Mouse (Mus musculus) C2C12 (cell line): Measurements from ENCODE around the gene Osbp.

Source experiments
- CEBPB ChIP-seq: IDR thresholded peaks from one replicate; pipeline ENCODE4 v1.6.1; 2011; ENCODE audit warnings: low read depth, mild to moderate bottlenecking, control low read depth, moderate library complexity
- CTCF ChIP-seq: IDR thresholded peaks from one replicate; pipeline ENCODE4 v1.5.1; 2011; ENCODE audit not compliant: control insufficient read depth, insufficient read depth, insufficient read length
- FOSL1 ChIP-seq: IDR thresholded peaks from one replicate; pipeline ENCODE4 v1.8.0; 2011; ENCODE audit warnings: mild to moderate bottlenecking, low read length; ENCODE audit not compliant: poor library complexity, insufficient read depth, severe bottlenecking
- MAX ChIP-seq: IDR thresholded peaks from one replicate; pipeline ENCODE4 v1.6.1; 2011; ENCODE audit warnings: mild to moderate bottlenecking, control low read depth
- MYOD1 ChIP-seq: IDR thresholded peaks from one replicate; pipeline ENCODE4 v1.6.1; 2011; ENCODE audit warnings: low read depth; ENCODE audit not compliant: control insufficient read depth, insufficient read length
- MYOG ChIP-seq: IDR thresholded peaks from one replicate; pipeline ENCODE4 v1.6.1; 2011; ENCODE audit not compliant: control insufficient read depth, insufficient read length; ENCODE audit errors: extremely low read depth
- USF1 ChIP-seq: IDR thresholded peaks from one replicate; pipeline ENCODE4 v1.6.1; 2011; ENCODE audit warnings: low read depth, mild to moderate bottlenecking, control low read depth, moderate library complexity

GRCm38 (mm10) chr19:12015708-12016107, 50.0 kb downstream of the Osbp start:
- TF ChIP-seq FOSL1 (no peak), USF1 (no peak), CTCF (no peak), MAX (no peak), MYOG (no peak), CEBPB (no peak), MYOD1 (no peak)
